Mouse (Mus musculus) limb, embryonic 14.5 days (tissue): ENCODE data around the gene Efna2. TPM values are rescaled to one million over a fixed set of nuclear protein-coding genes. Genes with fewer than 3 reads are reported as not detected.
A peak's percentile ranks its signal among the peaks of the same experiment; 100 is the strongest.

ENCODE experiments used
- ATAC-seq: fragments of 200-750 bp; cut with Nextera tagmentation; 2 replicates; pipeline ENCODE4 v1.8.0; 2017; ENCODE audit warnings: low read depth, moderate number of reproducible peaks, moderate TSS enrichment; ENCODE audit not compliant: low FRiP score
- DNase-seq: peaks from one replicate; pipeline ENCODE4 v3.0.0-alpha.2; 2015; ENCODE audit warnings: low spot score
- H3K27ac ChIP-seq: fragments of 300-500 bp; sonication (generic); replicated peaks from 2 replicates; pipeline ENCODE4 v1.5.1; 2014; ENCODE audit warnings: low read depth, mild to moderate bottlenecking, low read length, moderate library complexity, mixed read lengths
- H3K27me3 ChIP-seq: fragments of 300-500 bp; sonication (generic); 2 replicates; pipeline ENCODE4 v1.6.1; 2014; ENCODE audit warnings: low read length, mixed read lengths; ENCODE audit not compliant: control insufficient read depth, insufficient read depth
- H3K36me3 ChIP-seq: fragments of 300-500 bp; sonication (generic); 2 replicates; pipeline ENCODE4 v1.6.1; 2014; ENCODE audit warnings: mild to moderate bottlenecking, low read length, moderate library complexity, mixed read lengths; ENCODE audit not compliant: control insufficient read depth, insufficient read depth
- H3K4me1 ChIP-seq: fragments of 300-500 bp; sonication (generic); 2 replicates; pipeline ENCODE4 v1.6.1; 2014; ENCODE audit warnings: antibody characterized with exemption, low read length, mixed read lengths; ENCODE audit not compliant: control insufficient read depth, insufficient read depth
- H3K4me2 ChIP-seq: fragments of 300-500 bp; sonication (generic); replicated peaks from 2 replicates; pipeline ENCODE4 v1.6.1; 2014; ENCODE audit warnings: low read depth, mild to moderate bottlenecking, low read length, moderate library complexity; ENCODE audit not compliant: severe bottlenecking
- H3K4me3 ChIP-seq: fragments of 300-500 bp; sonication (generic); replicated peaks from 2 replicates; pipeline ENCODE4 v1.5.1; 2014; ENCODE audit warnings: low read length
- H3K9ac ChIP-seq: fragments of 300-500 bp; sonication (generic); 2 replicates; pipeline ENCODE4 v1.6.1; 2014; ENCODE audit warnings: mild to moderate bottlenecking, low read depth, low read length, moderate library complexity; ENCODE audit not compliant: severe bottlenecking
- H3K9me3 ChIP-seq: fragments of 300-500 bp; sonication (generic); 2 replicates; pipeline ENCODE4 v1.6.1; 2016; ENCODE audit warnings: low read length; ENCODE audit not compliant: control insufficient read depth
- POLR2A ChIP-seq: fragments of 200-500 bp; IDR thresholded peaks from 2 replicates; pipeline ENCODE4 v1.8.0; 2012; ENCODE audit warnings: inconsistent platforms, mild to moderate bottlenecking, moderate library complexity, borderline replicate concordance; ENCODE audit not compliant: insufficient read depth, insufficient read length; ENCODE audit errors: extremely low read depth
- WGBS: fragments of 180-500 bp; shearing (Covaris S2); extraction: QIAGEN DNeasy Blood & Tissue Kit; methylation state at CpG from one replicate; pipeline ENCODE4 v1.1.7; 2014; 5-methylcytosine and 5-hydroxymethylcytosine counted together
- polyA plus RNA-seq, 2 experiments: library from polyadenylated mRNA; depleted of rRNA in 1 of 2; stranded (reverse) in 1 of 2; unstranded in 1 of 2; fragments of >200 nt; fragmentation: Nextera tagmentation in 1 of 2; extraction: Ambion mirVana in 1 of 2; gene quantifications; 2 replicates each; pipeline versions ENCODE4 v1.2.1 to v1.2.3; 2012 to 2014

Efna2 gene
- polyA plus RNA-seq, 2 experiments = 31.5 to 41.7 TPM

- no peaks in the 10 kb centered on the region for H3K9me3 ChIP-seq
- no peak for ATAC-seq
- H3K4me3 ChIP-seq = no peak overlapping the region
- H3K4me1 ChIP-seq = peaks cover 28% of the 10 kb centered on the region
- no peak for TF ChIP-seq POLR2A
- H3K4me2 ChIP-seq = no peak overlapping the region
- no peak overlapping the region for H3K9ac ChIP-seq
- no peak overlapping the region for H3K27ac ChIP-seq
- DNase-seq = no peak
- H3K36me3 ChIP-seq = peaks cover 76% of the 10 kb centered on the region
- peaks cover 16% of the 10 kb centered on the region for H3K27me3 ChIP-seq
- WGBS = 73% methylated on average over 8 of the region's 8 CpGs
Measured at GRCm38 (mm10) chr10:80133226-80133849, 45.9 kb upstream of the Efna2 start.

GRCm38 (mm10) chr10:80134421-80134820 is 44.9 kb upstream of the Efna2 start:
- ATAC-seq = no peak
- H3K27me3 ChIP-seq = peaks cover 16% of the 10 kb centered on the region

GRCm38 (mm10) chr10:80135161-80135560 is 44.1 kb upstream of the Efna2 start:
- Histone ChIP-seq H3K36me3 (peaks cover 58% of the 10 kb centered on the region), H3K4me3 (no peak overlapping the region), H3K9ac (no peak overlapping the region), H3K9me3 (no peaks in the 10 kb centered on the region), H3K27me3 (peaks cover 16% of the 10 kb centered on the region), H3K4me2 (no peak overlapping the region), H3K27ac (no peak overlapping the region), H3K4me1 (peaks cover 31% of the 10 kb centered on the region)
- WGBS = 81% methylated on average over 10 of the region's 10 CpGs
- TF ChIP-seq POLR2A = no peak
- DNase-seq (no peak), ATAC-seq (no peak)

More at GRCm38 (mm10) chr10:80134421-80134820, 44.9 kb upstream of the Efna2 start:
- no peak overlapping the region for H3K4me3 ChIP-seq
- H3K36me3 ChIP-seq = peaks cover 65% of the 10 kb centered on the region
- H3K4me2 ChIP-seq = no peak overlapping the region
- 83% methylated on average over 9 of the region's 9 CpGs for WGBS
- H3K9me3 ChIP-seq = no peaks in the 10 kb centered on the region
- no peak for DNase-seq
- no peak overlapping the region for H3K27ac ChIP-seq
- H3K4me1 ChIP-seq = peaks cover 31% of the 10 kb centered on the region
- TF ChIP-seq POLR2A = no peak
- no peak overlapping the region for H3K9ac ChIP-seq

GRCm38 (mm10) chr10:80135641-80136040 is 43.6 kb upstream of the Efna2 start:
- no peak for TF ChIP-seq POLR2A
- Histone ChIP-seq H3K4me2 (no peak overlapping the region), H3K27me3 (peaks cover 16% of the 10 kb centered on the region), H3K4me1 (peaks cover 31% of the 10 kb centered on the region), H3K4me3 (no peak overlapping the region), H3K9ac (no peak overlapping the region), H3K27ac (no peak overlapping the region), H3K36me3 (peaks cover 53% of the 10 kb centered on the region), H3K9me3 (no peaks in the 10 kb centered on the region)
- no peak for ATAC-seq
- DNase-seq = no peak
- 96% methylated on average over 1 of the region's 1 CpGs for WGBS

- DNase-seq (no peak), ATAC-seq (no peak)
- peaks cover 16% of the 10 kb centered on the region for H3K27me3 ChIP-seq
- H3K27ac ChIP-seq = no peak overlapping the region
- no peaks in the 10 kb centered on the region for H3K9me3 ChIP-seq
- H3K4me3 ChIP-seq = peak overlapping the region; percentile 71
- WGBS = 22% methylated on average over 34 of the region's 49 CpGs
- TF ChIP-seq POLR2A = no peak
- H3K4me1 ChIP-seq = peaks cover 30% of the 10 kb centered on the region
- peaks cover 46% of the 10 kb centered on the region for H3K36me3 ChIP-seq
- no peak overlapping the region for H3K9ac ChIP-seq
- peak overlapping the region; percentile 97 for H3K4me2 ChIP-seq
Measured at GRCm38 (mm10) chr10:80136179-80136951, 42.9 kb upstream of the Efna2 start.
